Mouse (Mus musculus) CH12.LX (cell line): ENCODE measurements around the gene Sdf2l1.

Experiments used
- CTCF ChIP-seq, 2 experiments: IDR thresholded peaks in 1 of 2; conservative IDR thresholded peaks in 1 of 2; 2 replicates each; pipeline ENCODE4 v1.5.1; 2011 to 2012; ENCODE audit warnings: low read depth in 2 of 2, low read length in 2 of 2, improper control_type of control experiment in 1 of 2, inconsistent platforms in 1 of 2, mild to moderate bottlenecking in 1 of 2, moderate library complexity in 1 of 2
- EP300 ChIP-seq: IDR thresholded peaks from 2 replicates; pipeline ENCODE4 v1.6.1; 2011; ENCODE audit warnings: low read length, improper control_type of control experiment
- HCFC1 ChIP-seq: IDR thresholded peaks from 2 replicates; pipeline ENCODE4 v1.6.1; 2012; ENCODE audit warnings: low read depth, mild to moderate bottlenecking, inconsistent platforms, low read length, improper control_type of control experiment
- NRF1 ChIP-seq: IDR thresholded peaks from 2 replicates; pipeline ENCODE4 v1.6.1; 2014; ENCODE audit warnings: low read depth, mild to moderate bottlenecking, inconsistent platforms, low read length, improper control_type of control experiment, moderate library complexity
- POLR2A ChIP-seq: IDR thresholded peaks from 2 replicates; pipeline ENCODE4 v1.6.1; 2011; ENCODE audit warnings: low read depth, mild to moderate bottlenecking, improper control_type of control experiment, low read length
- USF1 ChIP-seq: IDR thresholded peaks from 2 replicates; pipeline ENCODE4 v1.6.1; 2014; ENCODE audit warnings: low read depth, mild to moderate bottlenecking, inconsistent platforms, low read length, improper control_type of control experiment

DNA sequence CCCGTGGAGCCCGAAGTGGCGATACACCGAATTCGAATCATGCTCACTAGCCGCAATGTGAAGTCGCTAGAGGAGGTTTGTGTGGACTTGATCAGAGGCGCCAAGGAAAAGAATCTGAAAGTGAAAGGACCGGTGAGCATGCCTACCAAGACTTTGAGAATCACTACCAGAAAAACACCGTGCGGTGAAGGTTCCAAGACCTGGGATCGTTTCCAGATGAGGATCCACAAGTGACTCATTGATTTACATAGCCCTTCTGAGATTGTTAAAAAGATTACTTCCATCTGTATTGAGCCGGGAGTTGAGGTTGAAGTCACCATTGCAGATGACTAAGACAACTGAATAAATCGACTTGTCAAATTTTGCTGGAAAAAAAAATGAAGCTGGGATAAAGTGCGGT, 5.2 kb upstream of the Sdf2l1 start:
- TF ChIP-seq EP300 (no peak), USF1 (no peak), POLR2A (no peak), HCFC1 (no peak), CTCF (conservative IDR thresholded peaks at IDR 0.05 in 1 of 2, IDR thresholded peaks at IDR 0.05 in 1 of 2; ENCODE audit: low read depth in 2 of 2, low read length in 2 of 2) (no peak), NRF1 (no peak)
